Mouse (Mus musculus) layer of hippocampus, postnatal 36 days (tissue): ENCODE measurements around the gene Mettl17. TPM values are rescaled to one million over a fixed set of nuclear protein-coding genes. Genes with fewer than 3 reads are reported as not detected.
"Not testable (repeated sequence)": the region's sequence is repeated elsewhere in the genome, so short reads cannot be mapped to it uniquely, and the experiment has no call there.

Source experiments
- DNase-seq, 2 experiments: peaks; one replicate each; pipeline ENCODE4 v3.0.0; 2022
- total RNA-seq, 2 experiments: library from RNA; stranded (reverse); gene quantifications; 2 replicates each; pipeline ENCODE4 v1.2.3; 2021

The Mettl17 gene
- total RNA-seq, 2 experiments from 2014 or later = 40.8 to 50.5 TPM

DNA sequence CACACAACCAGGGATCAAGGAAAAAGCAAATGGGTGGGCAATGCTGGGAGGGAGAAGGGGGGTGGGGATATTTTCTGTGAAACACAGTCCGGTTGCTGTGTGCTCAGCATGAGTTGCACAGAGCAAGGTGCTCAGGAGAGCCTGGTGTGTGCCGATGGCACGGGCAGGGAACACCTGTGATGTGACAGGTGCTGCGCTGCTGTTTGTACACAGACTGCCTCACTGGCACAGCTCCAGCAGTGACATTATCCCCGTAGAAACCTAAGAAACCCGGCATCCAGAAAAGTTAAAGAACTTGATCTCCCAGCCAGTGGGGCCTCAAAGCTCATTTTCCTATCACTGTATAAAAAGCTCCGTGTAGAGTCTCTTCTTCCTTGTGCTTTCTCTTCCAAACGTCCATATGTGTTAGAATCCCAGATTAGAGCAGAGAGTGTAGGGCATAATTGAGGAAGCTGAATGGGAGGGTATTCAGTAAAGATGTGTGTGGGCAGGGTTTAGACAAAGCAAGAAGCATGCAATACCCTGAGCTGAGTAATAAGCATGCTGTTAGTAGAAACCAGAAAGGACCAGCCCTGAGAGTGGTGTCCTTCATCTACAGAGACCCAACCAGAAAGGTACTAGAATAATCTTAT, 12.0 kb downstream of the Mettl17 start:
- DNase-seq = no peak

DNA sequence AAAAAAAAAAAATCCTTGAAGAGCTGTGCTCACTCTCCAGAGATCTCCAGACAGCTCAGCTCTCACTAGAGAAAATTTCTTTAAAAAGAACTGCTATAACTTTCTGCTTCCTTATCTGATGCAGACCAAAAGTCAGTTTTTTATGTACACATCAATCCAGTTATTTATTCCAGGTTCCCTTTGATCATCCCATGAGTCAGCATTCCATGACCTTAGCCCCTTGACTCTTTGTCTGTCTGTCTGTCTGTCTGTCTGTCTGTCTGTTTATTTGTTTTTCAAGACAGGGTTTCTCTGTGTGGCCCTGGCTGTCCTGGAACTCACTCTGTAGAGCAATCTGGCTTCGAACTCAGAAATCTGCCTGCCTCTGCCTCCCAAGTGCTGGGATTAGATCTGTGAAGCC, 14.7 kb downstream of the Mettl17 start:
- no peak for DNase-seq

DNA sequence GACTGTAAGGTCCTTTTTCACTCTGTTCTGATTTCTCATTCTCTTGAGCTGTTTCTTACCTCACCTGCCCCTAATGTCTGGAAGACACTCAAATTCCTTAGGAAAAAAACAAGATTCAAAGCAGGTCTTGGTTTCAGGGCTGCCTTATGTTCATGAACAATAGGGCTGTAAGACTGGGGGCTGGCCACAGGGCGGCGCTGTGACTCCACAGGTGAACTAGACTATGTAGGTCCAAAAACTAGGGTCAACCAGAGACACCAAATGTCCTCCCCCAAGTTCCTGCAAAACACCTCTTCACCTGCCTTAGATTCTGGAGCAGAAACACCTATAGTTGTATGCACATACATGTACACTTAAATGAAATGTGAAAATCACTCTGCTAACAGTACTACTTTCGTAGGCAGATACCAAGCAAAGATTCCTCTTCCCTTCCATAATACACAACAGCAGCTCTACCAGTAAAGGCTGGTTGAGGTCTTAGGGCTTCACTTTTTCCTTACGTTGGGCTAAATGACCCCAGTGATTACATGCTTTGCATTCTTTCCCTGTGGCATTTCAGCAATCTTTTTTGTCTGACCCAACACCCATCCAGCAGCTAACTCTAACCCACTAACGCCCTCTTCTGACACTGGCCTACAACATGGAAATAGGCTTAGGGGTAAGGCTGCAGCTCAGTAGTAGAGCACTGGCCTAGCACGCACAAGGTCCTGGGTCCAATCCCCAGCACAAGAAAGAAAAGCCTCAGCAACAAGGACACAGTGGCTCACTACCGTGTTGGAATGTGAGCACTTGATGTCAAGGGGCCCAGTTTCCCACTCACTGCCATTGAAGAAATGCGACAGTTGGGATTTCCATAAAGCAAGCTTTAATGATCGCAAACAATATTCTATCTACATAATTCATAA, 18.4 kb downstream of the Mettl17 start:
- peak; percentile 56 to 72 for DNase-seq

DNA sequence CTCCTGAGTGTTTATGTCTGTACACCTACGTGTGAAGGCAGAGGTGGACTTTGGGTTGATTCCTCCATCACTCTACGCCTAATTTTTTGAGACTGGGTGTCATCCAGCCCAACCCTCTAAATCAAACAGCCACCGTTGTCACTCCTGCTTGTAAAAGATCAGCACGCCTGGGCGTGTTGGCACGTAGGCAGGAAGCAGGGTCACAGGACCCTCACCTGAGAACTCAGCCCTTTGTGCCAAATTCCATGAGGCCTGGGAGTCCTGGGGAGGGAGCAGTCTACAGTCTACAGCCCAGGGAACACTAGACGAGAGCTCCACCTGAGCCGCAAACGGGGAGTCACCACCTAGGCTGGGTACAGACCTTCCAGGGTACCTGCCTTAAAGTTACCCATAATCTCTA, 19.1 kb downstream of the Mettl17 start:
- no peak for DNase-seq

DNA sequence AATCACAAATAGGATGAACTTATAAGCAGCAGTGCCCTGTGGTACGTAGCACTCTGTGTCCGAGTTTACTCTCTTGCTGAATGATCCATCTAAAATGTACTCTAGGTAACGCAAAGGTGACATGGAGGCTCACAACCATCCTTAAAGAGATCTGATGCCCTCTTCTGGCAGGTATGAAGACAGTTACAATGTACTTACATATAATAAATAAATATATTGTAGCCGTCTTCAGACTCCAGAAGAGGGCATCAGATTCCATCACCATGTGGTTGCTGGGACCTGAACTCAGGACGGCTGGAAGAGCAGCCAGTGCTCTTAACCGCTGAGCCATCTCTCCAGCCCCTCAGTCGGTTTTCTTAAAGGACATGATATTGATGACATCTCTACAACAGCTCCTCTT, 20.1 kb downstream of the Mettl17 start:
- no peak for DNase-seq

DNA sequence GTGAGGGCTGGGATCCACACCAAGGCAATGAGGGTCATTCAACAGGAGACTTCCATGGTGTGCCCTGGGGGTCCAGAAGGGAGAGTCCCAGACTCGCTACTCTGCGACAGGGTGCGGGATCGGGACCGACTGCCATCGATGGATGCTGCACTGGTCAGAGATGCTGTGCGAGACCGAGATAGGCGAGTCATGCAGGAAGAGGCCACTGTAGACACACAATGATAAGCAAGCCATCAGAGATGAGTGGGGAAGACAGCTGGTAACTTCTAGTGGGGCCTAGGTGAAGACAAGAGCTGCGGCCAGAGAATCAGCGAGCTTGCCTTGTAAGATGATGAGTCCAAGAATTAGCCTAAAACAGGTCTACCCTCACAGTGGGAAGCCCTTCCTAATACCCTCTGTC, 21.5 kb downstream of the Mettl17 start:
- DNase-seq = no peak

DNA sequence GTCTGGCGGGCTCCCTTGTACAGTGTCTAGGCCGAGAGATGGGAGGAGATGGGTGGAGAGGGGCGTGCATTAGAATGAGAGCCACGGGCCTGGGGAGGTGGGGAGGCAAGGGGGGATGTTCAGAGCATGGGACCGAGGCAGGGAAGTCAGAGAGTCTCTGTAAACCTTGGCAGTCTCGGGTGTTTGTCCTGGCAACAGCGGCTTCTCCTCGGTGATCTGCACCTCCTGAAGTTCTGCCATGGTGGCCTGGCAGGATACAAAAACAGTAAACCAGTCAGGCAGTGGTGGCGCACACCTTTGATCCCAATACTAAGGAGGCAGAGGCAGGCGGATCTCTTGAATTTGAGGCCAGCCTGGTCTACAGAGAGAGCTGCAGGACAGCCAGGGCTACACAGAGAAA, 26.7 kb downstream of the Mettl17 start:
- no peak for DNase-seq

DNA sequence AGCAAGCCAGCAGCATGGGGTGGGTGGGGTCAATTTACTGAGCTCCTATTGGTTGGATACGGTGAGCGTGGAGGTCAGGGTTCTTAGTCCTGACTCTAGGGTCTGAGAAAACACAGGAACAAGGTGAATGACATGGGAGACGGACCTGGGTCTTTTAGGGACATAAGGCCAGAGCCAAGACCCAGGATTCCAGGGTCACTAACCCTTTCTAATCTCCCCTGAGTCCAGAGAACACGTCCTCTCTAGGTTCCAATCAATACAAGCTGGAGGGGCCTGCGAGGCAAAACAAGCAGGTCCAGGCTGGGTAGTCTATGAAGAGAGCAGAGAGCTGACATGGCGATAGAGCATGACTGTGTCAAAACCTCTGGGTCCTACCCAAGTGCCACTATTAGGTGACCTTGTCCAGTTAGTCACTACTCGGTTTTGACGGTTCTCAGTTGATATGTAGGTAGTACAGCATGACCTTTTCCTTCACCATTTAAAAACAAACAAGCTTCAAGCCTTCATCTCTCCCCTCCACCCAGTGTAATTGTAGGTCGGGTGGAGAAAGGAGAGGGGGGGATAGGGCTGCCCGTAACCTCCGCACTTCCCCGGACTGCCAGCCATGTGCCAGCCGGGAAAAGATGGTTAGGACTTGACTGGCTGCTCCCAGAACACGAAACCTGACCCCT, 27.9 kb downstream of the Mettl17 start:
- DNase-seq = no peak

DNA sequence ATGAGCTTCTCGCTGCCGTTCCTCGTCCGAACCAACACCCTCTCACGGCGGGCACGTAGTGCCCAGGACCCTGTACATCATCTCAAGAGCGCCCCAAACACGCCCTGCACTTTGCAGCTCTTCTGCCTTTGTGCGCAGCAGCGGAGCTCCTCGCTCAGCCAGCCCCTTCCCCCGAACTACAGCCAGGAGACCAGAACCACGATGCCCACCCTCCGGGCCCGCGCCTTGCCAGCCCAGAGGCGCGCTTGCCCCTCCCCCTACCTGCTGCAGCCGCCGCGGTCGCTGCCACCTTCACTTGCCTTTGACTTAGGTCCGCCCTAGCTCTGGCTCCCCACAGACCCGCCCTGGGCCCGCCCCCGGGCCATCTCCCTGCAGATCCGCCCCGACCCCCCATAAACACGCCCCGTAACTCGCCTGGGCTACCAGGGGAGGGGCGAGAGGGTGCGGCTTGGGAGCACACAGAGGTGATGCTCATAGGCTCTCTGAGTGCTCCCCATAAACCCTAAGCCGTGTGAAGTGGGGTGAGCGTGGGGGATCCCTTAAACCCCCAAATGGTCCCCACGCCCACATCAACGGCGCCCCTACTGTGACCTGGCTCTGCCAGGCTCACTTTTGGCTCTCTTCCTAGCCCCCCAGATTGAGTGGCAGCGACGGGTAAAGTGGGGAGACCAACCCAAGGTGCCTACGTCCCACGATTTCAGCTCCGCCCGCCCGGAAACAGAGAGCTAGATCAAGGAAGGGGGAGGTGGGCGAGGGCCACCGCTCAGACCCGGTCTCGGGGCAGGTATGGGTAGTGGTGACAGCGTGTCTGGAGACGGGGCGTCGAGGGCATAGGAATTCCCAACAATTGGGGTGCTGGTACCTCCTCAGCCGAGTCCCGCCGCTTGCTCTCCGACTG, 28.7 kb downstream of the Mettl17 start:
- DNase-seq = peak; percentile 68 to 74

DNA sequence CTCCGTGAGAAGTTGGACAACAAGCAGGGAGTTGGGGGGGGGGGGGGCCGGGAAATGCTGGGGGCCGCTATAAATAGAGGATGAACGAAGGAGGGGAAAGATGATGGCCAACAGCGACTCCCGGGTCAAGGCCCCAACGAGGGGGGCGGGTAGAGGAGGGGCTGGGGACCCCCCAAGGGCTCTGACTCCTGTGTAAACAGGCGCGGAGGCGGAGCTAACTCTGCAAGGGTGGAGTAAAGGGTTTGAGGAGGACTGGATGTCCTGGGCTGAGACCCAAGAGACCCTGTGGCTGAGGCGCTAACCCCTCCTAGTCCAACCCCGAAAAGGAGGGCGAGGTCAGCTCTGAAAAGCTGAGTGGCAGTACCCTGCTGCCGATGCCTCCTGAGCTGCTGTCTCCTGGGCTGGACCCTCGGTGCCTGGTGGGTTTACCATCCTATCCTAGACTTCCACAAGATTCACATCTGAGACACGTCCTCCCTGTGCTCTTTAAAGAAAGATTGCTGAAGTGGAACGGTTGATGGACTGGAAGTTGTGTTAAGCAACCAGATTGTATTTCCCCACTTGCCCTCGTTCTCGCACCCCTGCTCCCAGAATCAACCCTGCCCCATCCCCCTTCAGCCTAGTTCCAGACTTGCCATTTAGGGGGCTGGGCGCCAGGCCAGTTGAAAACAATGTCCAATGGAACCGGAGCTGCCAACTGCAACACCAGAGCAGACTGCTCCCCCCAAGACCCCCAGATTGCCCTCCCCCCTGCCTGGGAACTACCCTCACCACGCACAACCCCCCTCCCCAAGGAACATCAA, 29.5 kb downstream of the Mettl17 start, which contains the start of gene Ndrg2:
Gene Ndrg2 (minus strand): TSS at position 199 of the 803 bp plus-strand sequence.
- DNase-seq = peak; percentile 72 to 78

DNA sequence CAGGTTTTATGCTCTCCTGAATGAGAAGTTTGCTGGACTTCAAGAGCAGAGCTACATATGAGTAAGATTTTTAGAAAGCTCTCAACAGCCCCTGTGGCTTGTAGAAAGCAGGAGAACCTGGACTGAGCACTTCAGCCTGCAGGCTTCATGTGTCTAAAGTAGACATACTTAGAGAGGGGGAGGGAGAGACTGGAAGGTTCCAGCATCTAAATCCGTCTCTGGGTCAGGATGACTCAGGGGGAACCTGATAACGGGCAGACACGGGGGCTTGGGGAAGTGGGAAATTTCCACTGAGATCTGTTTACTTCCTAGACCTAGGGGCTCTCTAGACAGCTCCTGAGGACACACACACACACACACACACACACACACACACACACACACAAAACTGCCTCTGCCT, 30.4 kb downstream of the Mettl17 start:
- no peak for DNase-seq

DNA sequence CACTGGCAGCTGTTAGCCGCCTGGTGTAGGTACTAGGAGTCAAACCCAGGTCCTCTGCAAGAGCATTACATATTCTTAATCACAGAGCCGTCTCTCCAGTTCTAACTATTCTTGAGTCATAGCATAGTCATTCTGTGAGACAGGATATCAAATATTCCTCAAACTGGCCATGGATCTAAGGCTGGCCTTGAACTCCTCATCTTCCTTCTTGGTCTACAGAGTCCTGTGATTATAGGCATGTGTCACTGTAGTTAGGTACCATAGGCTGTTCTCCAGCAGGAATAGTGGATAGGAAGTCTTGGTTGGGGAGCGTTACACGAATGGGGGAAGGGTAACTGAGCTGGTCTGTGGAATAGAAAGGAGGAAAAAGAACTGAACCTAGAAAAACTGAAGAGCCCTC, 31.9 kb downstream of the Mettl17 start:
- no peak for DNase-seq

DNA sequence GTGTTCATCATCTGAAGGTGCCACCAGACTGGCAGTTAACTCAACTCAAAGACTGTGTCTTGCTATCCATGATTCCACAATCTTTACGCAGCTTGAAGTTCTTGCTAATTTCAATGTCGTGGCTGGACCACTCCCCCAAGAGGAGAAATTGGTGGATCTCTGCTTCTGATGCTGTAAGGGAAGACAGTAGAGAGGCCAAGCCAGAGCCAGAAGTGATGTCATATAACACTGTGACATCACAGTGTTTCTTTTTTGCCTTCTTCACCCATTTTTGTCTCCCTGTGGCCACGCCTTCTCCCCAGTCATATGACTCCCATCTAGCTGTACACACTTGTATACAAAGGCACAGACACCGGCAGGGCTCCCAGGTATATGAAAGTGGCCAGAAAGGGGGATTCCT, 33.5 kb downstream of the Mettl17 start, which contains the start of gene Tppp2:
Gene Tppp2 (plus strand): TSS at position 301 of the 400 bp plus-strand sequence.
- DNase-seq = no peak

DNA sequence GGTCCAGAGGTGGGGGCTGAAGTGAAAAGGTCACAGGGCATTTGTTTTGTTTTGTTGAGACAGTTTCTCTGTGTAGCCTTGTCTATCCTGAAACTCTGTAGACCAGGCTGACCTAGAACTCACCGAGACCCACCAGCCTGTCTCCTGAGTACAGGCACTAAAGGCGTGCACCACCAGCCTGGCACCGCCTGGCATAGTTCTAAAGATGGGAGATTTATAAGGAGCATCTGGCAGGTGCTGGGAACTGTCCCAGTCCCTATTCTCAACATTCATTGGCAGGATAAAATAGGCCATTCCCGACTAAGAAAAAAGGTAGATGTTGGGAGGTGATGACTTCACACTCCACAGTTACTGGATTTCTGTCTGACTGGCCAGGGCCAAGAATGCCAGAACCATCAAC, 34.3 kb downstream of the Mettl17 start:
- no peak for DNase-seq

DNA sequence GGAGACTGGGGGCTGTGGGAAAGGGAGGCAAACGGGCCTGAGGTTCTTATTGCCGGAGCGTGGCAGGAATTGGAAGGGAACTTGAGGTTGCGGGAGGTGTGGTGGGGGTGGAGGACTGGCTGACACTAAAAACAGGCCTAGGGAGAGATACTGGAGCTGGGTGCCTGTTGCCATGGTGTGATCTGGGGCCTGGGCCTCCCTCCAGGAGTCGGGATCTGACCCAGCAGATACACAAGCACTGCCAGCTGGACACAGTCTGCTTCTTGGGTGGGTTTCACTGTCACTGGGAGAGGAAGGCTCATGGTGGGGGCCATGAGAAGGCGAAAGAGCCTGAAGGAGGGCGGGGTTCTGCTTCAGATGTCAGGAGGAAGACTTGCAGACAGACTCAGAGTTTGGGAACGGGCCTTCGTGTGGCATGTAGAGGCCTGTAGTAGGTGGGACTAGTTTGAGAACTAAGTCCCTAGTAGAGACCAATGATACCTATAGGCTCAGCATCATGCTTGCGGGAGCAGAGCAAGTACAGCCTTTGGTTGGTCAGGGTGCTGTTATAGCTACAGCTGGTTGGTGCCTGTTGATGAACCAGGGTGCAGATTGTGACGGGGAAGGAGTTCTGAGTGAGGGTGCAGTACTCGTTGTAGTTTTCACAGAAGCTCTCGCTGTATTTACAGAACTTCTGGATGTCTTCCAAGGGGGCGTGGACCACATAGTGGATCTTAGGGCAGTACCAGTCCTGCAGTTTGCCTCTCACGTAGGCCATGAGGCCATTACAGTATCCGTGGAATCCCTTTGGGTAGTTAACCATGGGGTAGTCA, 37.3 kb downstream of the Mettl17 start:
- DNase-seq = peak; percentile 60 to 75

DNA sequence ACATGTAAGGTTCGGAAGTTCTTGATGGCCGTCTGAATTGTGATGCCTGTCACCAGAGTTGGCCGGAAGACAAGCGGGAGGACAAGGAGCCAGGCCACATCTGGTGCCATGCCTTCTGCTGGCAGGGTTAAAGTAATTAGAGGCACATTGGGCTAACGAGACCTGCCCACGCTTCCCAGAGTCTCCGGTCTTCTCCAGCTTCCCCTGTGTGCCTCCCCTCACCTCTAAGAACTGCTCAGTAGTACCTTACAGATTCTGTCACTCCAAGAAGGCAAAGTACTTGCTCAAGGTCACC, 37.9 kb downstream of the Mettl17 start, which contains the start of gene Rnase13:
Gene Rnase13 (minus strand): TSS at position 203 of the 295 bp plus-strand sequence.
- DNase-seq = no peak

DNA sequence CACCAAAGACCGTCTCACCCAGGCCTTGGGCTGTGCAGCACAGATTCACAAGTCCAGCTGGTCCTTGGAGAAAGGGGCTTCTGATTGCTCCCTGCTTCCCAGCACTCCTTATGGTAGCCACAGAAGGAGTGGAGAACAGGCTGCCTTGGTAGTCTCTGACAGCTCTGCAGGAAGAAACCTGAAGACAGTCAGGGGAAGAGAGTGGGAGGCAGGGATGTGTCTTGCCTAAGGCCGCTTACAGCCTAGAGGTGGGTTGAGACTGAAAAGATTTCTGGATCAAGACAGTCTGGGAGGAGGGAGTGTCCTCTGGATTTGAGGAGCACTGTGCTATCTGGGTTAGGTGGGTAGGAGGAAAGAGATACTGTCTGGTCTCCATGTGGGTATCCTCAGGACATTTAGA, 38.3 kb downstream of the Mettl17 start:
- no peak for DNase-seq

DNA sequence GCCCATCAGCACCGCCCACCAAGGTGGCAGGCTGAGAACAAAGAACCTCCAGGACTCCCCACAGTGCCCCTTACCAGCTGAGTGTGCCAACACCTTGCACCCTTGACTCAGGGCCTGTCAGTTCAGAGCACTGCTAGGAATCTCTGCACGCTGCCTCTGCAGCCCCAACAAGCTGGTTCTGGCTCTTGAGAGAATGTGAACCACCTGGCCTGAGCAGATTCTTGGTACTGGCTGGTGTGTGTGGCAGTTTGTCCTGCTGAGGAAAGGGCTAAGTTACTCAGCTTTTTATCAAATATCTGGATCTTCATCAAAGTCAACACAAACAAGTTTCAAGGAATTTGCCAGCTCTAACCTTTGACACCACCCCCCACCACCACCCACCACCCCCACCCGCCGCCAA, 38.9 kb downstream of the Mettl17 start:
- DNase-seq = no peak

DNA sequence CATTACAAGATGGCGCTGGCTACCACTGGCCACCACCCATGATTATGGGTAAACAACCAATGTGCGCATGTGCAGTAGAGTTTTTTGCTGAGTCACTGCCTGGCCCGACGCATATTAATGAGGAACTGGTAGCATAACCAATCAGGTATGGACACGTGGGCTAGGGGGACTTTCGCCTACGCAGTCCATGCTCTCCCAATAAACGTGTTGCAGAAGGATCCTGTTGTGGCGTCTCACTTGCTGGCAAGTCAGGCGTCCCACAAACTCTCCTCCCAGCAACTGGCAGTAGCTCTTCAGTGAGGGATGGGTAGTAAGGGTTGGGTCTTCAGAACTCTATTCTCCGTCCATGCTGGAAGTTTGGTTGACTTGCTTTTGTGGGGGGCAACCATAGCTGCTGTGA, 42.3 kb downstream of the Mettl17 start:
- DNase-seq = not testable (repeated sequence)

DNA sequence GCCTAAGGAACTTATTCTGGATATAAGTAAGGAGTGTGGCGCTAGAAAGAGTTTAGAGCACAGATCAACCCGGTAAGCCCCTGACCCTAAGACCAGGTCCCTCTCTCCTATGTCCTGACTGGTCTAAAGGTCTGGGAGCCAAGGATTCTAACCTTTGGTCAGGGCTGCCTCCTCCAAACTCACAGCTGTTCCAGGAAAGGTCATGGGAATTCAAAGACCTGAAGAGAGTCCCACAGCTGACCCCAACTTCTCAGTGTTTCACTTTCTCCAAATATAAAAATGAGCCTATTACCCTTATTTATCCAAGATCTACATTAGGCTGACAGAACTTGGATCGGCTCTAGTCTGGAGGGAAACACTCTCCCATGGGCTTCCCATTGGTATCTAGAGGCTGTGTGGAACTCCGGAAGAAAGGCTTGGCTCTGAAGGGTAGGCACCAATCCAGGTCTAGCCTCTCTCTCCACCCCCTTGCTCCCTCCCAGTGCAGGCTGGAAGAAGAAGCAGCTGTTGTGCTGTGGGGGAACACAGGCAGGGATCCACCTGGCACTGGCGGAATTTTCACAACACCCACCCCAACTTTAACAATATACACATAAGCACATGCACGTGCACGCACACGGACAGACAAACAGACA, 44.8 kb downstream of the Mettl17 start:
- peak; percentile 26 to 58 for DNase-seq
